Mouse (Mus musculus): ENCODE data around the gene Cacna1s. TPM values are rescaled to one million over a fixed set of nuclear protein-coding genes. Genes with fewer than 3 reads are reported as not detected.
A peak's percentile ranks its signal among the peaks of the same experiment; 100 is the strongest.

The Cacna1s gene
- total and polyA plus RNA-seq, 2 experiments from 2014 or later = 0.49 TPM; not detected in 1

- no peaks in the 10 kb centered on the region for H3K36me3 ChIP-seq (replicated peaks; ENCODE audit: control insufficient read depth, insufficient read depth, low read length)
- 5% methylated on average over 4 of the region's 4 CpGs for WGBS
- ATAC-seq (ENCODE audit: insufficient read depth, low read depth) (no peak), DNase-seq (ENCODE audit: low spot score) (no peak)
- H3K27ac ChIP-seq (ENCODE audit: low read depth) = no peak overlapping the region
- peaks cover 47% of the 10 kb centered on the region for H3K4me1 ChIP-seq (ENCODE audit: control insufficient read depth, insufficient read depth)
- no peak overlapping the region for H3K4me2 ChIP-seq (ENCODE audit: low read depth, low read length)
- TF ChIP-seq CTCF (IDR thresholded peaks at IDR 0.05; ENCODE audit: low read depth) (no peak), EP300 (IDR thresholded peaks at IDR 0.05; ENCODE audit: low read depth) (no peak)
- no peak overlapping the region for H3K9ac ChIP-seq (replicated peaks; ENCODE audit: low read depth, low read length)
- peaks cover 3% of the 10 kb centered on the region for H3K27me3 ChIP-seq (ENCODE audit: control insufficient read depth, insufficient read depth, low read length)
- no peaks in the 10 kb centered on the region for H3K9me3 ChIP-seq (replicated peaks; ENCODE audit: control insufficient read depth, low read length)
- H3K4me3 ChIP-seq (ENCODE audit: low read depth, low read length) = no peak overlapping the region
Observed at GRCm38 (mm10) chr1:136137575-136137974, 85.0 kb downstream of the Cacna1s start.

GRCm38 (mm10) chr1:136138191-136138830 lies 85.8 kb downstream of the Cacna1s start:
- Histone ChIP-seq H3K4me1 (ENCODE audit: control insufficient read depth, insufficient read depth) (peaks cover 47% of the 10 kb centered on the region), H3K27me3 (ENCODE audit: control insufficient read depth, insufficient read depth, low read length) (no peaks in the 10 kb centered on the region; the same call in 1 of the 2 replicates), H3K9me3 (replicated peaks; ENCODE audit: control insufficient read depth, low read length) (no peaks in the 10 kb centered on the region), H3K9ac (replicated peaks; ENCODE audit: low read depth, low read length) (no peak overlapping the region), H3K27ac (ENCODE audit: low read depth) (no peak overlapping the region), H3K4me2 (ENCODE audit: low read depth, low read length) (no peak overlapping the region), H3K36me3 (replicated peaks; ENCODE audit: control insufficient read depth, insufficient read depth, low read length) (no peaks in the 10 kb centered on the region), H3K4me3 (ENCODE audit: low read depth, low read length) (no peak overlapping the region)
- ATAC-seq (ENCODE audit: insufficient read depth, low read depth) (no peak), DNase-seq (ENCODE audit: low spot score) (no peak)
- no peak for TF ChIP-seq EP300 (IDR thresholded peaks at IDR 0.05; ENCODE audit: low read depth)
- no peak for TF ChIP-seq CTCF (IDR thresholded peaks at IDR 0.05; ENCODE audit: low read depth)
- 36% methylated on average over 10 of the region's 10 CpGs for WGBS

GRCm38 (mm10) chr1:136139990-136140640 lies 87.6 kb downstream of the Cacna1s start:
- ATAC-seq (ENCODE audit: insufficient read depth, low read depth) (peak; percentile 73), DNase-seq (ENCODE audit: low spot score) (peak; percentile 57)
- 2% methylated on average over 32 of the region's 32 CpGs for WGBS
- Histone ChIP-seq H3K4me2 (ENCODE audit: low read depth, low read length) (peak overlapping the region; percentile 85), H3K9me3 (replicated peaks; ENCODE audit: control insufficient read depth, low read length) (no peaks in the 10 kb centered on the region), H3K4me3 (ENCODE audit: low read depth, low read length) (peak overlapping the region; percentile 53), H3K4me1 (ENCODE audit: control insufficient read depth, insufficient read depth) (peaks cover 32% of the 10 kb centered on the region), H3K27me3 (ENCODE audit: control insufficient read depth, insufficient read depth, low read length) (no peaks in the 10 kb centered on the region), H3K36me3 (replicated peaks; ENCODE audit: control insufficient read depth, insufficient read depth, low read length) (no peaks in the 10 kb centered on the region), H3K27ac (ENCODE audit: low read depth) (peak overlapping the region; percentile 63), H3K9ac (replicated peaks; ENCODE audit: low read depth, low read length) (peak overlapping the region; percentile 74)
- TF ChIP-seq CTCF (IDR thresholded peaks at IDR 0.05; ENCODE audit: low read depth) (no peak), EP300 (IDR thresholded peaks at IDR 0.05; ENCODE audit: low read depth) (no peak)

DNA sequence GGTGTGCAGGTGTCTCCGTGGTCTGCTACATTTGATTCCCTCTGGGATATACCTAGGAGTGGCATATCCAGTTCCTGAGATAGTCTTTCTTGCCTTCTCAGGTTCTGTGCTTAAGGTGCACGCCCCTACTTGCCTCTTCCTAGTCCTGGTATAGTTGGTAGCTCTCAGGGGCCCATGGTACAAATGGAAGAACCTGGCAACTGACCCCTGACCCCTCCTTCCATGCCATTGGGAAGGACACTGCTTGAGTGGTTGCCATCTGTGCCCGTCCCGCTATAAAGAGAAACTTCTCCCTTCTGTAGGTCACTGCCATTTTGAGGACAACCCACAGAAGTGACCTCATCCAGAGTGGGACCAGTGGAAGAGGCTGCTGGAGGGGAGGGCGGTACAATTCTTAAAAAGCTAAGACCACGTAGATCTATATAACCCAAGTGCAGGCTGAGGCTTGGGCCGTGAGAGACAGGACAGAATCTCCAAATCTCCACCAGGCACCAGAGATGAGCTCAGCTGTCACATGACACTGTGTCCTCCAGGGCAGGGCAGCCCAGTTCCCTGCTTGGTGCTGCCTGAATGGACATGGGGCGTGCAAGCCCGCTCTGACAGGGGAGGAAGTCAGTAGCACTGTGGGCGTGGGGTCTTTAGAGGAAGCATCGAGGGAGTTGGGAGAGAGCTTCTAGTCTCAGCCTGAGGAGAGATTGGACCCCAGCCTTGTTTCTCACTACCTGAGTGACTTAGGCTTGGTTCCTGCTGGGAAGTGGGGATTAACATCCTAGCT lies 88.8 kb downstream of the Cacna1s start:
- no peak for DNase-seq (ENCODE audit: low spot score)
- H3K9me3 ChIP-seq (replicated peaks; ENCODE audit: control insufficient read depth, low read length) = no peaks in the 10 kb centered on the region
- H3K27me3 ChIP-seq (ENCODE audit: control insufficient read depth, insufficient read depth, low read length) = no peaks in the 10 kb centered on the region
- H3K4me3 ChIP-seq (ENCODE audit: low read depth, low read length) = no peak overlapping the region
- H3K4me1 ChIP-seq (ENCODE audit: control insufficient read depth, insufficient read depth) = peaks cover 31% of the 10 kb centered on the region
- TF ChIP-seq CTCF (IDR thresholded peaks at IDR 0.05; ENCODE audit: low read depth) (no peak), EP300 (IDR thresholded peaks at IDR 0.05; ENCODE audit: low read depth) (no peak)
- 86% methylated on average over 11 of the region's 11 CpGs for WGBS
- H3K9ac ChIP-seq (replicated peaks; ENCODE audit: low read depth, low read length) = no peak overlapping the region
- no peak overlapping the region for H3K4me2 ChIP-seq (ENCODE audit: low read depth, low read length)
- H3K36me3 ChIP-seq (replicated peaks; ENCODE audit: control insufficient read depth, insufficient read depth, low read length) = no peaks in the 10 kb centered on the region
- ATAC-seq (ENCODE audit: insufficient read depth, low read depth) = no peak
- H3K27ac ChIP-seq (ENCODE audit: low read depth) = no peak overlapping the region

GRCm38 (mm10) chr1:136142336-136142735 lies 89.8 kb downstream of the Cacna1s start:
- Histone ChIP-seq H3K36me3 (replicated peaks; ENCODE audit: control insufficient read depth, insufficient read depth, low read length) (no peaks in the 10 kb centered on the region), H3K27me3 (ENCODE audit: control insufficient read depth, insufficient read depth, low read length) (no peaks in the 10 kb centered on the region), H3K4me3 (ENCODE audit: low read depth, low read length) (no peak overlapping the region), H3K4me2 (ENCODE audit: low read depth, low read length) (no peak overlapping the region), H3K9ac (replicated peaks; ENCODE audit: low read depth, low read length) (no peak overlapping the region), H3K4me1 (ENCODE audit: control insufficient read depth, insufficient read depth) (peaks cover 24% of the 10 kb centered on the region), H3K9me3 (replicated peaks; ENCODE audit: control insufficient read depth, low read length) (no peaks in the 10 kb centered on the region), H3K27ac (ENCODE audit: low read depth) (no peak overlapping the region)
- ATAC-seq (ENCODE audit: insufficient read depth, low read depth) (no peak), DNase-seq (ENCODE audit: low spot score) (no peak)
- WGBS = 28% methylated on average over 6 of the region's 6 CpGs
- no peak for TF ChIP-seq CTCF (IDR thresholded peaks at IDR 0.05; ENCODE audit: low read depth)
- TF ChIP-seq EP300 (IDR thresholded peaks at IDR 0.05; ENCODE audit: low read depth) = no peak
